Mouse (Mus musculus): ENCODE results near the gene Hist1h2bc.
"Not testable (repeated sequence)": the region's sequence is repeated elsewhere in the genome, so short reads cannot be mapped to it uniquely, and the experiment has no call there.

The Hist1h2bc gene

DNA sequence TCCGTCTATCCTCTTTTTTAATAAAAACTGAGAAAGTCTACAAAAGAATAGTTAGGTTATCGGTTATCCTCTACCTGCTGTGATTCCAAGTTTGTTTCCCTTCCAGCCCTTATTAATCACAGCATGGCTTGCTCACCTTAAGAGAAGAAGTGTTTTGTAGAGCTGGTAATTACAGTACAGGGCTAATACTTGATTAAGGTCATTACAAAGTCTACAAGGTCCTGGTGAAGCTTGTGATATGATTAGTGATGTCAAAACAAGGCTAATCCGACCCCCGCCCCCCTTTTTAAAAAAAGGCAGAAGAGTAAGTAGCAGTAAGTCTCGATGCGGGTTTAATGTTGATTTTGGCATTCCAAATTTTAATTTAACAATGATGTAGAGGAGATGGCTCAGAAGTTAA lies 15.0 kb downstream of the Hist1h2bc start:
- DNase-seq (ENCODE audit: low read depth, low spot score) = no peak

DNA sequence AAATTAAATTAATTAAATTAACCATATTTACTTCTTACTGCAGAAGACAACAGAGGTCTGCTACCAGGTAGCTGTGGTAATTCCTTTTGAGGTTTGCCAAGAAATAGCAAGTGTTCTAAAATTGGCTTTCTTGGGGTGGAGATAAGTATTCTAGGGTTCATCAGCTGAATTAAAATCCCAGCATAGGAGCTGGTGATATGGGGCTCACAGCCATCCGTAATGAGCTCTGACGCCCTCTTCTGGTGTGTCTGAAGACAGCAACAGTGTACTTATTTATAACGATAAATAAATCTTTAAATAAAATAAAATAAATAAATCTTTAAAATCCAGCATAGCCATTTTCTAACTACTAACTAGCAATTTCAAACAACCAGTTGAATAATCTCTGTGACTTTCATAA lies 15.8 kb downstream of the Hist1h2bc start:
- no peak for DNase-seq (ENCODE audit: low read depth, low spot score)

DNA sequence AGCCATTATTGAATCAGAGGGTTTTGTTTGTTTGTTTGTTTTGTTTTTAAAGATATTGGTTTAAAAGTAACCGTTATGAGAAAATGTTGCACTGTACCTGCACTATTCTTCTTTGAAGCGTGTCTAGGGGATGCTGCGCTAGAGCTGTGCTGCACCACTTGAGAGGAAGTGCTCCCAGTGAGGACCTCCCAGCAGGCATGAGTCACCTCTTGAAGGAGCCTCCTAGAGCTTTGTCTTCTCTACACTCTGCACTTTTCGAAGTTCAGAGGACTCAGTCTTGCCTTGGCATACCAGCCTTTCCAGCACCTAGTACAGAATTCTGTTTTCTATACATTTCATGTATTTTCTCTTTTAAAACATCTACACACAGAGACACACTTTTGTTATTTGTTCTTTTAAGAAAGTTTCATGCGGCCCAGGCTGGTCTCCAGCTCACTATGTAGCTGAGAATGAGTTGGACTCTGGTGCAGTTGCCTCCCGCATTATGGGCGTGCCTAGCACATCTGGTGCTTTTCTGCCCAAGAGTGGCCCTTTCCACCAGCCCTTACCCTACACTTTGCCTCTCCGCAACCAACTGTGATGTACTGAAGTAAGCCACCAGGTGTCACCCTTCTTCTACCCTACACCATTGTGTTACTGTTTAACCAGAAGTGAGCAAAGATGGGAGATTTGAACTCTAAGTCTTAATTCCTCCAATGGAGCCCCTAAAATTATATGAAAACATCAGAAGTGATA lies 17.0 kb downstream of the Hist1h2bc start:
- DNase-seq (ENCODE audit: low read depth, low spot score) = peak; percentile 74

DNA sequence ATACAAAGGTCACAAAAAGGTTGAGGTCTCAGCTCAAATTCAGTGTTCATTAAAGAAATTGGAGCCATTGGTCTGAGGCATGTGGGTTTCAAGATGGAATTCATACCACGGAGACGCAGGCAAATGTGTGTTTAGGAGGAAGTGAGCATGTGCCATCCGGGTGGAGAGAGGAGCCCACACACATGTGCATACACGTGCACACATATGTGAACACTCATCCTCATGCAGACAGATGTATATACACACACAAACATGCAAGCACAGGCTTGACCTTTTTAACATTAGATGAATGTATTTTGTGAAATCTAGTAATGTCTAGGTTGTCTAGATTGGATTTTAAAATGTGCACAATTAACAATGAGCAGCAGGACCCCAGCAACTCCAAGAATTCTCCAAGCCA lies 18.2 kb downstream of the Hist1h2bc start:
- no peak for DNase-seq (ENCODE audit: low read depth, low spot score)

DNA sequence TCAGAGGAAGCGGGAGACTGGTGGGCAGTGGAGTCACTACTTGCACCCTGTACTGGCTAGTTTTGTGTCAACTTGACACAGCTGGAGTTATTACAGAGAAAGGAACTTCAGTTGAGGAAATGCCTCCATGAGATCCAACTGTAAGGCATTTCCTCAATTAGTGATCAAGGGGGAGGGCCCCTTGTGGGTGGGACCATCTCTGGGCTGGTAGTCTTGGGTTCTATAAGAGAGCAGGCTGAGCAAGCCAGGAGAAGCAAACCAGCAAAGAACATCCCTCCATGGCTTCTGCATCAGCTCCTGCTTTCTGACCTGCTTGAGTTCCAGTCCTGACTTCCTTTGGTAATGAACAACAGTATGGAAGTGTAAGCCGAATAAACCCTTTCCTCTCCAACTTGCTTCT lies 18.8 kb downstream of the Hist1h2bc start:
- not testable (repeated sequence) for DNase-seq (ENCODE audit: low read depth, low spot score)

DNA sequence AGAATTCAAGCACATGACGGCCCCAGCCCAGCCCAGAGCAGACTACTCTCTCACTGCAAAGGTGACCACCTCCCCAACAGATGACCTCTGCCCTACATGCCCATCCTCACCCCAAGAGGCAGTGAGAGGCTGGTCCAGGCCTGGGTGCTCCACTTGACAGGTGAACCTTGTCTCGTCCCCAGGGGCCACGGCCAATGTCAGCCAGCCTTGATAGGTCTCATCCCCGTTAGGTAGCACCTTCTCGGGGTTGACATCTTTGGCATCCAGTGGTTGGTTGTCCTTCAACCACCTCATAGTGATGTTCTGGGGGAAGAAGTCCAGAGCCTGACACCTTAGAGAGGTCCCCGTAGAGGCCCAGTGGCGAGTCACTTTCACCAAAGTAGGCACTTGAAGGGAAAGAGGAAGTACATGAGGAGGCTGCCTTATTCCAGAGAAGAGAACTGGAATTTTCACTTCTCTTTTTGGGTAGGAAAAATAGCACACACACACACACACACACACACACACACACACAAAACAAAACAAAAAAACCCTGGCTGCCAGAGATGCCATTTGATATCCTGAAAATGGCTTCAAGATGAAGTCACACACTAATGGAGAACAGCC lies 21.9 kb downstream of the Hist1h2bc start:
- no peak for DNase-seq (ENCODE audit: low read depth, low spot score)

DNA sequence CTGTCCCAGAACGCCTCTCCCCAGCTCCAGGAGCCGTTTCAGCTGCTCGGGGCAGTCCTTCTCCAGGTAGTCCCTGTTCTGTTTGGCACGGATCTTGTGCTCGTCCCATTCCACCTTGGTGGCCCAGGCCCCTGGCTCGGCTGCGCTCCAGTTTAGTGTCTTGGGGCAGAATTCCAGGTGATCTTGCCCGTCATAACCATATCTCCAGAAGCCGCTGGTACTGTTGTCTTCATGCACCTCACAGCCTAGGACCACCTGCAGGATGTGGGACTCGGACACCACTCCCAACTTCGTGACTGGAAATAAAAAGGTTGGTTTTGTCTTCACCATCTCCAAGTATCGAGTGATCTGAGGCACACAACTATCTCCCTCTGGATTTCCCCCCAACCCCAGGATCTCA lies 22.8 kb downstream of the Hist1h2bc start:
- no peak for DNase-seq (ENCODE audit: low read depth, low spot score)

DNA sequence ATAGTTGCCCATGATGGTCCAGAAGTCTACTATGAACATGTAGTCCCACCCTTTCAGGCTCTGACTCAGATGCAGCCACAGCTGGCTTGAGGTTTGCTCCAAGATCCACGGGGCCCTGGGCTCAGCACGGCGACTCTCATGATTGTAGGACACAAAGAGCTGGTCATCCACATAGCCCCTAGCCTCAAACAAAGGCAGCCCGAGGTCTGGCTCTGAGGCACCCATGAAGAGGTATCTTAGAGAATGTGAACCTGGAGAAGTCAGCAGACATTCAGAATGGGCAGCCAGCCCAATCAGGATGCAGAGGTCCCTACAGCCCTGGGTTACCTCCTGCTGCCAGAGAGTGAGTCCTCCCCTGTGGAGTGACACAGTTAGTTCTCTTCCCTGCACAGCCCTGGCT lies 24.0 kb downstream of the Hist1h2bc start:
- no peak for DNase-seq (ENCODE audit: low read depth, low spot score)

DNA sequence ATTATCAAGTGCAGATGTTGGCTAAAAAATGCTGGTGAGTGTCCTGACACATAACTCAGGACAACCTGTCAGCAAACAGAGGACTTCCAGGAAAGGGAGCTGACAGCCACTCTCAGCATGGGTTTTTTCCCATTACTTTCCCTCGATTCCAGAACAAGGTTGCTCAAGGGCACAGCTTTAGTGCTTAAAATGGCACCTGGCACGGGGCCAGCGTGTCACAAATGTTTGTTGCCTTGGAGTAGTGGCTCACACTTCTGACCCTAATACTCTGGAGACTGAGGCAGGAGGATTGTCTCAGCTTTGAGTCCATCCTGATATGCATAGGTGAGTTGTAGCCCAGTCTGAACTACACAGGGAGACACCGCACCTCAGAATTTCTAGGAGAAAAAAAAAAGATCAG lies 24.7 kb downstream of the Hist1h2bc start:
- DNase-seq (ENCODE audit: low read depth, low spot score) = no peak

DNA sequence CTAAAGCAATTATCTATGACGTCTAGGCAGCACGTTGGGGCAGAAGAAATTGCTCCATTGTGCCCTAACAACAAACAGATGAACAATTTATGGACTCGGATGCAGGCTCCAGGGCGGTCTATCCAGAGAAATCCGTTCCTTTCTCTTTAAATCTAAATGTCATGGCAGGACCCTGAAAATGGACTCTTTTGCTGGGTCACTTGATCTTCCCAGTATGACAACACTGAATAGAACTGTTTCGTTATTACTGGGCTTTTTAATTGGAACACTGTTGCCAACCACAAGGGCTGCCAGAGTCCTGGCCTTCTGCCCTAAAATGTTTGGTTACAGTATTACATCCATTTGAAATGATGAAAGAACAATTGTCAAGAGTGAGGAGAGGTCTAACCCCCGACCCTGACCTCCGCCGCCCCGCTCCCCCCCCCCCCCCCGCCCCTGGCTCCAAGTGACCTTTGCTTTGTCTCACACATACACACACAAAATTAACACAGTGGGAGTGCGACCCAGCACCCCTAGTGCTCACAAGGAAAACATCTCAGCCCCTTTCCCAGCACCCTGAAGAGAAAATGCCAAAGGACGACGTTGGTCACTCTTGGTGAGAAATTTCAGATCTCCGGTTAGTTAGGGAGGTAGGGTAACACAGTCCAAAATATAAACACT lies 25.8 kb downstream of the Hist1h2bc start:
- DNase-seq (ENCODE audit: low read depth, low spot score) = no peak

DNA sequence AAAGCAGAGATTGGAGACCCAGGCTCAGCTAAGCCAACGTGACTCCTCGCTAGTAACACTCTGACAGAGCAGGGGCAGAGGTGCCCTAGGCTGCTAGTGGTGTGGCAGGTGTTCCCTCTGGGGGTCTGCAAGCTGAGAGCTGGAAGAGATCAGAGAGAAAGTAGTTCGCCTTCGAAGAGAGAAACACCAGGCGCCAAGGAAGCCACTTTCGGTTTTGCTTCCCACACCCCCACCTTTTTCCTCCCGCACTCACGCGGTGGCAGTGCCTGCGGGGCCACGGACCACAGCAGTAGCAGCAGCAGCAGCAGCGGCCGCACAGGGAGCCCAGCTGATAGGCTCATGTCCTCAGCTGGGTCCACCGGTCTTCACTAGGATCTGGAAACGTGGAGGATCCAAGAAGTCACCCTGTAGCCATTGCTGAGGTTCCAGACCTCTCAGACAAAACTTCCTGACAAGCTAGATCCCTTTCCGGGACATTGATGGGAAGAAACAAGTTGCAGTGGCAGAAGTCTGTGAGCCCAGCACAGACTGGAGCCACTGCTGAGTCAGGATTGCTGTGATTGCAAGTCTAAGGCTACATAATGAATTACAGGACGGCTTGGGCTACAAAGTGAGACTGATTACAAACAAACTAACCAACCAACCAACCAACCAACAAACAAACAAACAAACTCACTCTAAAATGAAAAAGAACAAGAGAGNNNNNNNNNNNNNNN lies 26.5 kb downstream of the Hist1h2bc start, which contains the start of gene Hfe:
TSS of gene Hfe (minus strand) at position 481 of the 716 bp plus-strand sequence.
- no peak for DNase-seq (ENCODE audit: low read depth, low spot score)

DNA sequence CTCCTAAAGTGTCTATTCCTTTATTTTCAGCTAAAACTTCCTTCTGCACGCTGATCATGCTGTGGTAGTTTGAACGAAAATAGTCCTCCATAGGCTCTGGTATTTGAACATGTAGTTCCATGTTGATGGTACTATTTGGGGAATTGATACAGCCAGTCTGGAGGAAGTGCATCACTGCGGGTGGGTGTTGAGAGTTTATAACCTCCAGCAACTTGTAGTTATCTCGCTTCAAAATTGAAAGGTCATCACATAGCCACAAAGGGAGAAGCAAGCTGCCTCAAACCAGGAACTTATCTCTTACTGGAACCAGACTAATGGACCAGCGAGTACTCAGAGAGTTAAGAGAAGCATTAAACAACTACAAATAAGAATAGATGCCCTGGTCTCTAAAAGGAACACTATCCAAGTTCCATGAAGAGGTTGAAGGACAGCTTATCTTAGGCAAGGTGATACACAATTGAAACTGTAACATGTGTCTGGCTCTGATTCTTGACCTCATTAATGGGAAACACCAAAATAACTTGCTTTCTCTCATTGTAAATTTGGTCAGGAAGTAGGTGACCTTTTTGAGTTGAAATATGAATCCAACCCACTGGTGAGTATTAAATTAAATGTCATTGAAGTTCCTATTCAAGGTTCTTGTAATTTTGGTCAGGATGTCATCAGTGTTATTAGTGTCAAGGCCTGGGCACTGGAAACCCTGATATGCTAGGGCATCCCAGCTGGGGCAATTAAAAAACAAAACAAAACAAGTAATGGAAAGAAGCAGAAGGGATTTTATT lies 32.5 kb downstream of the Hist1h2bc start:
- no peak for DNase-seq (ENCODE audit: low read depth, low spot score)

DNA sequence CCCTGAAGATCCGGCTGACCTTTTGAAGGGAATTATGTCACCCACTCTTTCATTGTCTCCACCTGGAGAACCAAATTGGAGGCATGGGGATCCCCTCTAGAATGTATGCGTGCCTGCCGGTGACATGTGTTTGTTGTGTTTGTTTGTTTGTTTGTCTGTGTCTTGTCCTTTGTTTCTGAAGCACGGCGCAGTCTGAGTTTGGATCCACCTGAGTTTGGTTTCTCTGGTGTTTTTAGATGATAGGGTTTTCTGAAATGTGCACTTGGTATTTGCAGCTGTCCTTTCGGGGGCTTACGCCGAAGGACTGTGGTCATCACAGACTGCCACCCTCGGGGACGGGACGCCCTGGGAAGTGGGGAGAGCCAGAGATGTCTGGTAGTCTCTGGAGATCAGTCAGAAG lies 33.2 kb downstream of the Hist1h2bc start:
- no peak for DNase-seq (ENCODE audit: low read depth, low spot score)

DNA sequence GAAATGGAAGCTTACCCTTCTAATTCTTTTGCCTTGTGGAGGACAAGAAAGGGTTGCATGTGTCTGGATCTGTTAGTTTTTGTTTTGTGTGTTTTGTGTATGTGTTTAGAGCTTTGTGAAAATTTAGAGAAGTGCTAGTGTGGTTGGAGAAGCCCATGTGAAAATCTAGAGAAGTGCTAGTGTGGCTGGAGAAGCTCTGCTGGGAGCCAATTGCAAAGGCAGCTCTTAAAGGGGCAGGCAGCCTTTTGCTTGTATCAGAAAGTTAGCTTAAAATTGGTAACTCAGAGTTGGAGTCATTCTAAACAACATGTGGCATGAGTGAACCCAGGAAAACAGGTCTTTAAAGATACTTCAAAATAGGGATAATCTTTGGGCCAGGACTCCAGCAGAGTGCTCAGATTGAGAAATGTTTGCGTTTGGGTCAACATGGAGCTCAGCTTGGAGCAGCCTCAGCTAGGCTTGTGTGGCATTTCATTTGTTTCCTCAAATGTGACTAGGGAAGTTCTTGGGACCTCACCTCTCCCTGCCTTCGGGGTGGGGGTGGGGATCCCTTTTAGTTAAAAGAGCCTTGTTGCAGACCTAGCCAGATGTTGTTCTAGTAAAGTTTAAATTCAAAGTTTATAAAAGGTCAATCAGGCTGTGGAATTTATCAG lies 33.7 kb downstream of the Hist1h2bc start:
- DNase-seq (ENCODE audit: low read depth, low spot score) = not testable (repeated sequence)

DNA sequence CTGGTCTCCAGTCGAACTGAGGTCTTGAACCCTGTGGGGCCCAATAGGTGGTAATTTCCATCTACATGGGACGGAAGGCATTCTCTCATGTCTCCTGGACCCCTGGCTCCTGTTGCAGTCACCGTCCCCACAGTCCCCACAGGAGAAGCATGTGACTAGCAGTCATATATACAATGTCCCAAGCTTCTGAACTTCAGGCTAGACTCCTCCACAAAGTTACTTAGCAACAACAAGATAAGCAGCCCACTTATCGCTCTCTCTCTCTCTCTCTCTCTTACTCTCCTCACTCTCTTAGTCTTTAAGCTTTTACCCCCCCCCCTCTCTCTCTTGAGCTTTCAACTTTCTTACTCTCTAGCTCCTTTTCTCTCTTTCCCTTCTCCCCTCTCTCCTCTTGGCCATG lies 40.2 kb downstream of the Hist1h2bc start:
- no peak for DNase-seq (ENCODE audit: low read depth, low spot score)

DNA sequence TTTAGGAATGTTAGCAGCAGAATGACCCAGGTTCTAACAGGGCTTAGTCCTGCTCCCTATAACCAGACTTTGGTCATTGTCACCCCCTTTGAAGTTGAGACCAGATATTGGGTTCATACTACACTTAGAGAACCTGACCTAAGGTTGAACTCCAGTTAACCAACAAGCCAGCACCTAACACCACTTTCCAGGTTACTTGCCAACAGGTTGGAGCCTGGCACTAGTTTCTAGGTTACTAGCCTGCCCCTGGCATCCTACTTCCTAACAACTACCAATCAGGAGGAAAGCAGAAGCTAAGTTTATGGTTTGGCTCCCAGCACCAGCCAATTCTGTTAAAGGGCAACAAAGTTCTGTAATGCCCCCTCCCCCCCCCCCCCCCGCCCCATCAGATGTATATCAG lies 41.2 kb downstream of the Hist1h2bc start:
- no peak for DNase-seq (ENCODE audit: low read depth, low spot score)

DNA sequence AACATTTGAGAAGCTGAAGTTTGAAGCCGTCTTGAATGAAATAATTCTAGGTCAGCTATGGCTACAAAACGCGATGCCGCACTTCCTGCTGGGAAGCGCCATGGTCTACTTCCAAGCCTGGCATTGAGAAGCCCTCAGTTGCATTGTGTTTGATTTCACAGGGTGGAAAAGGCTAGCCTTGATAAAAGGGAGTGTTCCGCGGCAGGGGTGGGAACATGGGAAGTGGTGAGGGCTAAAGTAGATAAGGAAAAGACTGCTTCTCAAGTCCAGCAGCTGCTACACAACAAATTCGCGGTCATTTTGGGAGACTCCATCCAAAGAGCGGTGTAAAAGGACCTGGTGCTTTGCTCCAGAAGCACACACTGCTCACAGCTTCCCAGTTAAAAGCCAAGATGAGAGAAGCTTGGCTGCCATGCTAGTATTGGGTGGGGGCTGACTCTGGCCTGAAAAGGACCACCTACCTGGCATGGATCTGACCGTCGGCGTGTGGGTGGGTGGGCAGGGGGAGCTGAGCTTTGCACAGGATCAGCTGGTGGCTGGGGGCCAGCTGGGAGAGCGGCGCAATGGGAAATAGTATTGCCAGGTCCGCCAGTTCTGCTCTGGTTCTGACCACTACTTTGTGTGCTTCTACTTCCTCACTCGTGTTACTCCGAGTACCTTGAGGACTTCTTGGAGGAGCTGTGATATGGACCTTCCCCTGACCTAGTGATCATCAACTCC lies 44.6 kb downstream of the Hist1h2bc start:
- DNase-seq (ENCODE audit: low read depth, low spot score) = no peak

DNA sequence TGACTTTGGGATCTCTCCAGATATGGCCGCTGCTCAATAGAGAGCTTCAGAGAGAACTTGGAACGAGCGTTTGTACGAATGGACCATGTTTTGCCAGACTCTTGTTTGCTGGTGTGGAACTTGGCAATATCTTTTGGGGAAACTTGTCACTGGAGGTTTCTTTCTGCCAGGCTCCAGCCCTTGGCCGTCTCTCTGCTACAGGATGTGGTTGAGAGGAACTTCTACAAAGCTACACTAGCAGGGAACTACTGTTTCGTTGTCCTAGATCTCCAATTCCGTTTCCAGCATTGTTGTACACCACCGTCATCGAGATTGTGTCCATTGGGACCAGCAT lies 45.2 kb downstream of the Hist1h2bc start:
- no peak for DNase-seq (ENCODE audit: low read depth, low spot score)

DNA sequence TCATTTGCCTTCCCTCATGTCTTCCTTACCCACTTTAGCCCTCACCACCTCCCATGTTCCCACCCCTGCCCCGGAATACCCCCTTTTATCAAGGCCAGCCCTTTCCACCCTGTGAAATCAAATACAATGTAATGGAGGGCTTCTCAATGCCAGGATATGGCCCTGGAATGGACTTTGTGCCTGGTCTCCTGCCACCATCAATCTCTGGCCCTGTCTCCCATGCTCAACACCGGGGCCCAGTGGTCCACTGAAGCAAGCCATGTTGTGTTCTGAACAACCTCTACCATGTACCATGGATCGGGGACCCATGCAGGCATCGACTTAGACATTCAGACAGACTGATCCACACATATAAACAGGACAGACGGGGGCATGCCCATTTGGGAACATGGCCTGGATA lies 45.7 kb downstream of the Hist1h2bc start:
- no peak for DNase-seq (ENCODE audit: low read depth, low spot score)

DNA sequence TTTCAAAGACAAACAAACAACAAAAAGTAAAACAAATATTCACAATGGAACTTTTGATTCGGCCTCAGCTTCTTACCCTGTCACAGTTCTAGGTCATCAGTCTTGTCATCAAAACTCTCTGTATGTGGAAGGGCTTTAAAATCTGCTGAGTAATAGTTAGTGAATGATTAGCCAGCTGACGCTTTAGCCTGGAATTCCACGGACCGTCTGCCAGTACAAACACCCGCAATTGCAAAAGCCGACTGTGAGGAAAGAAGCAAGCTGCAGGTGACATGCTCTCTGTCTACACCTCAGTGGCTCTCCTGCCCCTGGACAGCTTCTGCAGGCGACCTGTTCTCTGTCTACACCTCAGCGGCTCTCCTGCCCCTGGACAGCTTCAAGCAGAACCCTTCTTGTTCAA lies 46.5 kb downstream of the Hist1h2bc start:
- no peak for DNase-seq (ENCODE audit: low read depth, low spot score)
